Mouse (Mus musculus) central nervous system, embryonic 11.5 days (tissue): ENCODE measurements around the gene Rassf10. TPM values are rescaled to one million over a fixed set of nuclear protein-coding genes. Genes with fewer than 3 reads are reported as not detected.

Experiments
- polyA plus RNA-seq: library from polyadenylated mRNA; depleted of rRNA; stranded (reverse); fragments of >200 nt; gene quantifications from 2 replicates; pipeline ENCODE4 v1.2.3, GENCODE M21; 2012; rRNA removed

The Rassf10 gene
- polyA plus RNA-seq = 0.83 and 0.91 TPM in 2 replicates

GRCm38 (mm10) chr7:112953777-112954291 lies at the start of gene Rassf10:
Rassf10 (plus strand) TSS chr7:112953962.

